Mouse (Mus musculus): Measurements from ENCODE around the gene Man1c1. TPM values are rescaled to one million over a fixed set of nuclear protein-coding genes. Genes with fewer than 3 reads are reported as not detected.

The Man1c1 gene
- polyA plus RNA-seq, 1 experiment from 2014 or later = 5.3 TPM

- no peak overlapping the region for H3K4me2 ChIP-seq (replicated peaks; ENCODE audit: low read depth, low read length)
- no peak overlapping the region for H3K4me3 ChIP-seq (ENCODE audit: low read depth, low read length)
- H3K36me3 ChIP-seq (ENCODE audit: control insufficient read depth, insufficient read depth, low read length) = no peaks in the 10 kb centered on the region
- no peak for DNase-seq (ENCODE audit: low spot score)
- H3K9ac ChIP-seq (ENCODE audit: low read depth, low read length) = no peak overlapping the region
- H3K4me1 ChIP-seq (replicated peaks; ENCODE audit: control insufficient read depth, insufficient read depth, low read length) = peaks cover 3% of the 10 kb centered on the region
- no peaks in the 10 kb centered on the region; the same call in 1 of the 2 replicates for H3K9me3 ChIP-seq (ENCODE audit: control insufficient read depth, low read length)
- no peak for ATAC-seq (ENCODE audit: low FRiP score)
- H3K27me3 ChIP-seq (ENCODE audit: control insufficient read depth, insufficient read depth, low read length) = 0 out of 2 replicates have a peak, but pooled peaks cover 2% of the 10 kb centered on the region
- no peak overlapping the region for H3K27ac ChIP-seq (ENCODE audit: low read depth, low read length)
- 58% methylated on average over 10 of the region's 10 CpGs for WGBS
Observed at GRCm38 (mm10) chr4:134619489-134619870, 84.6 kb downstream of the Man1c1 start.

GRCm38 (mm10) chr4:134618810-134619488 is 85.1 kb downstream of the Man1c1 start:
- no peak overlapping the region for H3K27ac ChIP-seq (ENCODE audit: low read depth, low read length)
- WGBS = 77% methylated on average over 13 of the region's 13 CpGs
- no peak overlapping the region for H3K9ac ChIP-seq (ENCODE audit: low read depth, low read length)
- H3K9me3 ChIP-seq (ENCODE audit: control insufficient read depth, low read length) = no peaks in the 10 kb centered on the region; the same call in 1 of the 2 replicates
- 0 out of 2 replicates have a peak, but pooled peaks cover 2% of the 10 kb centered on the region for H3K27me3 ChIP-seq (ENCODE audit: control insufficient read depth, insufficient read depth, low read length)
- H3K4me1 ChIP-seq (replicated peaks; ENCODE audit: control insufficient read depth, insufficient read depth, low read length) = peaks cover 3% of the 10 kb centered on the region
- ATAC-seq (ENCODE audit: low FRiP score) (no peak), DNase-seq (ENCODE audit: low spot score) (no peak)
- no peak overlapping the region for H3K4me3 ChIP-seq (ENCODE audit: low read depth, low read length)
- no peak overlapping the region for H3K4me2 ChIP-seq (replicated peaks; ENCODE audit: low read depth, low read length)
- no peaks in the 10 kb centered on the region for H3K36me3 ChIP-seq (ENCODE audit: control insufficient read depth, insufficient read depth, low read length)

DNA sequence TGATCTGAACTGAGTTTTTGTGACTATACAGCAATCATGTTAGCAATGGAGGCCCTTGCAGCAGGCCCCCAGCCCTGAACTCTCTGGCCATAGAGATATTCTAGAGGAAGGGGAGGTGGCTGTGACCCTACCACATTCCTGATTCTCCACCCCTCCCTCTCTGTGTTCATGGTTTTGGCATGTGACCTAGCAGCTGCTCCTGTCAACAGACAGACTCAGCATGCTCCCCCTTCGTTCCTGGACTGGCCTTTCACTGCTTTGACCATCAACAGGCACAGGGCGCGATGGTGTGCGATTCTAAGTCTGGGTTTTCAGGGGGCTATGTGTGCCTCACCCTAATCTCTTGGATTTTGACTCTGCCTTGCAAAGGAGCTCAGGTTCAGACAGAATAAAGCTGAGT is 86.3 kb downstream of the Man1c1 start:
- Histone ChIP-seq H3K36me3 (ENCODE audit: control insufficient read depth, insufficient read depth, low read length) (no peaks in the 10 kb centered on the region), H3K4me3 (ENCODE audit: low read depth, low read length) (no peak overlapping the region), H3K9me3 (ENCODE audit: control insufficient read depth, low read length) (no peaks in the 10 kb centered on the region; the same call in 1 of the 2 replicates), H3K4me2 (replicated peaks; ENCODE audit: low read depth, low read length) (no peak overlapping the region), H3K4me1 (replicated peaks; ENCODE audit: control insufficient read depth, insufficient read depth, low read length) (peaks cover 3% of the 10 kb centered on the region), H3K9ac (ENCODE audit: low read depth, low read length) (no peak overlapping the region), H3K27ac (ENCODE audit: low read depth, low read length) (no peak overlapping the region), H3K27me3 (ENCODE audit: control insufficient read depth, insufficient read depth, low read length) (0 out of 2 replicates have a peak, but pooled peaks cover 2% of the 10 kb centered on the region)
- DNase-seq (ENCODE audit: low spot score) (no peak), ATAC-seq (ENCODE audit: low FRiP score) (no peak)
- WGBS = 59% methylated on average over 4 of the region's 4 CpGs

GRCm38 (mm10) chr4:134615929-134616625 is 88.0 kb downstream of the Man1c1 start:
- DNase-seq (ENCODE audit: low spot score) (no peak), ATAC-seq (ENCODE audit: low FRiP score) (no peak; the same call in 1 of the 2 replicates)
- H3K27ac ChIP-seq (ENCODE audit: low read depth, low read length) = no peak overlapping the region
- peaks cover 3% of the 10 kb centered on the region for H3K4me1 ChIP-seq (replicated peaks; ENCODE audit: control insufficient read depth, insufficient read depth, low read length)
- H3K9me3 ChIP-seq (ENCODE audit: control insufficient read depth, low read length) = no peaks in the 10 kb centered on the region; the same call in 1 of the 2 replicates
- 74% methylated on average over 15 of the region's 15 CpGs for WGBS
- 0 out of 2 replicates have a peak, but pooled peaks cover 2% of the 10 kb centered on the region for H3K27me3 ChIP-seq (ENCODE audit: control insufficient read depth, insufficient read depth, low read length)
- no peaks in the 10 kb centered on the region for H3K36me3 ChIP-seq (ENCODE audit: control insufficient read depth, insufficient read depth, low read length)
- no peak overlapping the region for H3K4me2 ChIP-seq (replicated peaks; ENCODE audit: low read depth, low read length)
- no peak overlapping the region for H3K4me3 ChIP-seq (ENCODE audit: low read depth, low read length)
- no peak overlapping the region for H3K9ac ChIP-seq (ENCODE audit: low read depth, low read length)

GRCm38 (mm10) chr4:134612070-134612667 is 91.9 kb downstream of the Man1c1 start:
- no peak overlapping the region for H3K27ac ChIP-seq (ENCODE audit: low read depth, low read length)

GRCm38 (mm10) chr4:134610616-134611015 is 93.5 kb downstream of the Man1c1 start:
- H3K27me3 ChIP-seq (ENCODE audit: control insufficient read depth, insufficient read depth, low read length) = no peaks in the 10 kb centered on the region
- ATAC-seq (ENCODE audit: low FRiP score) (no peak), DNase-seq (ENCODE audit: low spot score) (no peak)
- no peak overlapping the region for H3K27ac ChIP-seq (ENCODE audit: low read depth, low read length)
- H3K4me2 ChIP-seq (replicated peaks; ENCODE audit: low read depth, low read length) = no peak overlapping the region
- H3K4me3 ChIP-seq (ENCODE audit: low read depth, low read length) = no peak overlapping the region
- WGBS = 95% methylated on average over 3 of the region's 3 CpGs
- no peaks in the 10 kb centered on the region for H3K36me3 ChIP-seq (ENCODE audit: control insufficient read depth, insufficient read depth, low read length)
- no peak overlapping the region for H3K9ac ChIP-seq (ENCODE audit: low read depth, low read length)
- H3K4me1 ChIP-seq (replicated peaks; ENCODE audit: control insufficient read depth, insufficient read depth, low read length) = no peaks in the 10 kb centered on the region
- H3K9me3 ChIP-seq (ENCODE audit: control insufficient read depth, low read length) = no peaks in the 10 kb centered on the region

More at GRCm38 (mm10) chr4:134612070-134612667, 91.9 kb downstream of the Man1c1 start:
- H3K9me3 ChIP-seq (ENCODE audit: control insufficient read depth, low read length) = no peaks in the 10 kb centered on the region
- DNase-seq (ENCODE audit: low spot score) (no peak), ATAC-seq (ENCODE audit: low FRiP score) (no peak)
- no peaks in the 10 kb centered on the region; the same call in 1 of the 2 replicates for H3K4me1 ChIP-seq (replicated peaks; ENCODE audit: control insufficient read depth, insufficient read depth, low read length)
- H3K9ac ChIP-seq (ENCODE audit: low read depth, low read length) = no peak overlapping the region
- 64% methylated on average over 16 of the region's 16 CpGs for WGBS
- no peak overlapping the region for H3K4me3 ChIP-seq (ENCODE audit: low read depth, low read length)
- H3K36me3 ChIP-seq (ENCODE audit: control insufficient read depth, insufficient read depth, low read length) = no peaks in the 10 kb centered on the region
- no peak overlapping the region for H3K4me2 ChIP-seq (replicated peaks; ENCODE audit: low read depth, low read length)
- H3K27me3 ChIP-seq (ENCODE audit: control insufficient read depth, insufficient read depth, low read length) = 0 out of 2 replicates have a peak, but pooled peaks cover 2% of the 10 kb centered on the region

DNA sequence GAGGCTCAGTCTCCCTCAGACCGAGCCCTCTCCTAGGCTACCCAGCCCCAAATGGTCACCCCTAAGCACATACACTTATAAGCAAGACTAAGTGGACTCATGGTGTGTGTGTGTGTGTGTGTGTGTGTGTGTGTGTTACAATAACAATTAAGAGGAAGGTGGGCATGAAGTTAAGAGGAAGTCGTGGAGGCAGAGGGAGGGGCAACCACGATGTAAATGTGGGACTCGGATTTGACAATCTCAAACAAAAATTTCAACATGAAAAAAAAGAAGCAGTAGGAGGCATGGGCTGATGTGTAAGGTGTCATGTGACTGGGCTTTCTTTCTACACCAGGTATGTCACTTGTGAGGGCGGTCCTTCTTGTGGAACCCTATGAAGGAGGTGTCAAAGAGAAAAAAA is 96.4 kb downstream of the Man1c1 start:
- DNase-seq (ENCODE audit: low spot score) (no peak), ATAC-seq (ENCODE audit: low FRiP score) (no peak)
- H3K27ac ChIP-seq (ENCODE audit: low read depth, low read length) = no peak overlapping the region
- H3K27me3 ChIP-seq (ENCODE audit: control insufficient read depth, insufficient read depth, low read length) = no peaks in the 10 kb centered on the region
- H3K36me3 ChIP-seq (ENCODE audit: control insufficient read depth, insufficient read depth, low read length) = no peaks in the 10 kb centered on the region
- H3K4me2 ChIP-seq (replicated peaks; ENCODE audit: low read depth, low read length) = no peak overlapping the region
- H3K9ac ChIP-seq (ENCODE audit: low read depth, low read length) = no peak overlapping the region
- no peak overlapping the region for H3K4me3 ChIP-seq (ENCODE audit: low read depth, low read length)
- no peaks in the 10 kb centered on the region for H3K4me1 ChIP-seq (replicated peaks; ENCODE audit: control insufficient read depth, insufficient read depth, low read length)
- H3K9me3 ChIP-seq (ENCODE audit: control insufficient read depth, low read length) = no peaks in the 10 kb centered on the region
- WGBS = 92% methylated on average over 5 of the region's 5 CpGs

GRCm38 (mm10) chr4:134606054-134606453 is 98.0 kb downstream of the Man1c1 start:
- no peaks in the 10 kb centered on the region for H3K9me3 ChIP-seq (ENCODE audit: control insufficient read depth, low read length)
- no peaks in the 10 kb centered on the region for H3K4me1 ChIP-seq (replicated peaks; ENCODE audit: control insufficient read depth, insufficient read depth, low read length)
- no peaks in the 10 kb centered on the region for H3K36me3 ChIP-seq (ENCODE audit: control insufficient read depth, insufficient read depth, low read length)
- H3K9ac ChIP-seq (ENCODE audit: low read depth, low read length) = no peak overlapping the region
- H3K4me3 ChIP-seq (ENCODE audit: low read depth, low read length) = no peak overlapping the region
- H3K27me3 ChIP-seq (ENCODE audit: control insufficient read depth, insufficient read depth, low read length) = no peaks in the 10 kb centered on the region
- no peak overlapping the region for H3K27ac ChIP-seq (ENCODE audit: low read depth, low read length)
- no peak overlapping the region for H3K4me2 ChIP-seq (replicated peaks; ENCODE audit: low read depth, low read length)
- ATAC-seq (ENCODE audit: low FRiP score) = no peak
- WGBS = 70% methylated on average over 5 of the region's 5 CpGs
- no peak for DNase-seq (ENCODE audit: low spot score)
